Mouse (Mus musculus): ENCODE results near the gene Atox1.

The Atox1 gene

DNA sequence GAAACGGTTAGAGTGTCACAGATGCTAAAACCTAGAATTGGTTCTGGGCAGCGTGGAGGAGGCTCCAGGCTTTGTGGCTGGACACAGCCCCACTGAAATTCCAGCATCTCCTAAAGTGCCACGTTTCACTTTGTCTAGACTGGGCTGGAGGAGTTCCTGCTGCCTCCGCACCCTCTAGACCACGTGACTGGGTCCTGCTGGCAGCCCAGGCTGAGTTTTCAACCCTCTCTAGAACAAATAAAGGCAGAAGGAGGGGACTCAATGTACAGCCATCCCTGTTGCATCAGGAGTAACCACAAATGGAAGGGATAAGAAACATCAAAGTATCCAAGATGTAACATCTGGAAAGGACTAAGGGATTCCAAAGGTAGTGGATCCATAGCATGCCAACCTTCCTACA lies 46.7 kb downstream of the Atox1 start:
- no peak for DNase-seq (ENCODE audit: low spot score in 2 of 2)

DNA sequence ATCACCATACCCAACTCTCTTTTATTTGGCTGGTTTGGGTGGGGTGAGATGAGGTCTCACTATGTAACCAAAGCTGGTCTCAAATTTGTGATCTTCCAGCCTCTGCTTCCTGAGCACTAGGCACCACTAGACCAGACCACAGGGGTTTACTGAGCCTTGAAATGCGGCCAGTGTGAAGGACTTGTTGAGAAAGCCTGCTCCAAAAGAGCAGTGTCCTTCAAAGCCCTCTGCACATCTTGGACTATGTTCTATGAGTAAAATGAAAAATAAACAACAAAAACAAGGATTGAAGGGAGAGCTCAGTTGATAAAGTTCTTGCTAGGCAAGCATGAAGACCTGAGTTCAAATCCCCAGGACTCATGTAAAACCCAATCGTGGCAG lies 47.6 kb downstream of the Atox1 start:
- DNase-seq (ENCODE audit: low spot score in 2 of 2): no peak

- DNase-seq (ENCODE audit: low spot score in 2 of 2): no peak
These were observed 48.2 kb downstream of the Atox1 start for GRCm38 (mm10) chr11:55412680-55413415.

- DNase-seq (ENCODE audit: low spot score in 2 of 2): no peak
These were observed 49.0 kb downstream of the Atox1 start for GRCm38 (mm10) chr11:55412034-55412433.

DNA sequence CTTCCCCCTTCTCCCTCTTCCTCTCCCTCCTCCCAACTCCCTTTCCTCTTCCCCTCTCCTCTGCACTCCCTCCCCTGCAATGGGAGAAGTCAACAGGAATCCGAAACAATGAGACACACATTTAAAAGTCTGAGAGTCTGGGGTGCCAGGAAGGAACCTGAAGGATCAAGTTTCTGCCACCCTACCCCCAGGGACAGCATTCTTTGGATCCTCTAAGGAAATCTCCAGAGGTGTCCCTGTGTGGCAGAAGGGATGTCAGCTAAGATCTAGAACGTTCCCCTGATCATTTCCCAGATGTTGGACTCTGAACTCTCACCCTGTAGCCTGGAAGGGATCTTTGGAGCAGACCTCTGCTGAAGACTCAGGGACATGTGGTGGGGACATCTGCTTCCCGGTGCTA lies 50.5 kb downstream of the Atox1 start:
- no peak for DNase-seq (ENCODE audit: low spot score in 2 of 2)

- no peak for DNase-seq (ENCODE audit: low spot score in 2 of 2)
These were observed 51.0 kb downstream of the Atox1 start for GRCm38 (mm10) chr11:55410005-55410404.

DNA sequence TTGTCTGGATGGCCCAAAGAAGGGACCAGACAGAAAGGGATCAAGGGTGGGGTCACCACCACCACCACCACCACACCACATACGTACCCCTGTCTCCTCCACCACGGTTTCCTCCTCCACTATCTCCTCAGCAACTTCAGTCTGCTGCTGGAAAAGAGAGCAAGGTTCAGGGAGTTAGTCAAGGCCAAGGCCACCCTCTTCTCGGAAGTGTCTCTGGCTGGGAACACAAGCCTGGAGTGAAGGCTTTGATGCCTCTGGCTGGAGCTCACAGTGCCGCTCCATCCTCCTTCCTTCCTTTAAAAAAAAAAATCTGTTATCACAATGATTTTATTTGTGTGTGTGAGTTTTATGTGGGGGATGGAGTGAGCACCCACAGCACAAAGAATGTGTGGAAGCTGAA lies 53.9 kb downstream of the Atox1 start:
- no peak for DNase-seq (ENCODE audit: low spot score in 2 of 2)

GRCm38 (mm10) chr11:55405601-55406469 lies 55.2 kb downstream of the Atox1 start:
- DNase-seq (ENCODE audit: low spot score in 2 of 2): no peak

GRCm38 (mm10) chr11:55404659-55405457 lies 56.2 kb downstream of the Atox1 start:
- DNase-seq (ENCODE audit: low spot score in 2 of 2): no peak

GRCm38 (mm10) chr11:55400863-55401262 lies 60.2 kb downstream of the Atox1 start:
- no peak for DNase-seq (ENCODE audit: low spot score in 2 of 2)

DNA sequence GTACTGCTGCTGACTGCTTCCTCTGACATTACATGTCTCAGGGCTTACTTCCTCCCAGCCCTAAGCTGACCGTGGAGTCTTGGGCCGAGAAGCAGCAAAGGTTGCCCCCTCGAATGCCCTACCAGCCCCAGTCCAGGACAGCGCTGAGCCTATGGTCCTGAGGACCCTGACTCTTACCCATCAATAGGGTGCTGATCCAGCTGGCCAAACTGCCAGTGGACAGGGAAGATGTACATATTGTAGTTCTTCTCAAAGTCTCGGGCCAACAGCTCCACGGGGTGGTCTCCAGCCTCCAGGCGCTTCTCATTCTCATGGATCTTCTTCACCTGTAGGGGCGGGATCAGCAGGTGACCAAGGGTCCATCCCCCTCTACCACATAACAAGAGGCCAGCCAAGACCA lies 62.7 kb downstream of the Atox1 start:
- DNase-seq (ENCODE audit: low spot score in 2 of 2): no peak

GRCm38 (mm10) chr11:55397441-55397840 lies 63.6 kb downstream of the Atox1 start:
- no peak for DNase-seq (ENCODE audit: low spot score in 2 of 2)

- no peak for DNase-seq (ENCODE audit: low spot score in 2 of 2)
These were observed 64.0 kb downstream of the Atox1 start for GRCm38 (mm10) chr11:55397036-55397435.

All from cerebellum, postnatal 4 days (tissue).